Mouse (Mus musculus) forebrain, embryonic 13.5 days (tissue): ENCODE data around the gene 1110008L16Rik. TPM values are rescaled to one million over a fixed set of nuclear protein-coding genes. Genes with fewer than 3 reads are reported as not detected.

Experiments used
- ATAC-seq: fragments of 200-750 bp; cut with Nextera tagmentation; 2 replicates; pipeline ENCODE4 v1.8.0; 2017
- H3K27ac ChIP-seq: fragments of 300-500 bp; sonication (generic); 2 replicates; pipeline ENCODE4 v1.5.1; 2015; ENCODE audit warnings: inconsistent platforms, mild to moderate bottlenecking, moderate library complexity
- H3K27me3 ChIP-seq: fragments of 300-500 bp; sonication (generic); 2 replicates; pipeline ENCODE4 v1.6.1; 2015; ENCODE audit warnings: mild to moderate bottlenecking, inconsistent platforms
- H3K36me3 ChIP-seq: fragments of 300-500 bp; sonication (generic); 2 replicates; pipeline ENCODE4 v1.6.1; 2015; ENCODE audit warnings: mild to moderate bottlenecking, inconsistent platforms; ENCODE audit not compliant: poor library complexity, severe bottlenecking
- H3K4me1 ChIP-seq: fragments of 300-500 bp; sonication (generic); 2 replicates; pipeline ENCODE4 v1.6.1; 2015; ENCODE audit warnings: inconsistent platforms
- H3K4me2 ChIP-seq: fragments of 300-500 bp; sonication (generic); 2 replicates; pipeline ENCODE4 v1.6.1; 2015; ENCODE audit warnings: inconsistent platforms, mild to moderate bottlenecking, moderate library complexity
- H3K4me3 ChIP-seq: fragments of 300-500 bp; sonication (generic); 2 replicates; pipeline ENCODE4 v1.5.1; 2015; ENCODE audit warnings: mild to moderate bottlenecking, inconsistent platforms
- H3K9ac ChIP-seq: fragments of 300-500 bp; sonication (generic); 2 replicates; pipeline ENCODE4 v1.6.1; 2015; ENCODE audit warnings: mild to moderate bottlenecking, inconsistent platforms
- H3K9me3 ChIP-seq: fragments of 300-500 bp; sonication (generic); replicated peaks from 2 replicates; pipeline ENCODE4 v1.6.1; 2016; ENCODE audit warnings: inconsistent platforms
- WGBS: fragments of 180-500 bp; shearing (Covaris S2); methylation state at CpG from one replicate; pipeline ENCODE4 v1.1.7; 2015; 5-methylcytosine and 5-hydroxymethylcytosine counted together
- polyA plus RNA-seq: library from polyadenylated mRNA; unstranded; fragments of >200 nt; fragmentation: Nextera tagmentation; extraction: Ambion mirVana; gene quantifications from 2 replicates; pipeline ENCODE4 v1.2.1, GENCODE M21; 2015

The 1110008L16Rik gene
- polyA plus RNA-seq, 1 experiment from 2014 or later, result 8.9 TPM

DNA sequence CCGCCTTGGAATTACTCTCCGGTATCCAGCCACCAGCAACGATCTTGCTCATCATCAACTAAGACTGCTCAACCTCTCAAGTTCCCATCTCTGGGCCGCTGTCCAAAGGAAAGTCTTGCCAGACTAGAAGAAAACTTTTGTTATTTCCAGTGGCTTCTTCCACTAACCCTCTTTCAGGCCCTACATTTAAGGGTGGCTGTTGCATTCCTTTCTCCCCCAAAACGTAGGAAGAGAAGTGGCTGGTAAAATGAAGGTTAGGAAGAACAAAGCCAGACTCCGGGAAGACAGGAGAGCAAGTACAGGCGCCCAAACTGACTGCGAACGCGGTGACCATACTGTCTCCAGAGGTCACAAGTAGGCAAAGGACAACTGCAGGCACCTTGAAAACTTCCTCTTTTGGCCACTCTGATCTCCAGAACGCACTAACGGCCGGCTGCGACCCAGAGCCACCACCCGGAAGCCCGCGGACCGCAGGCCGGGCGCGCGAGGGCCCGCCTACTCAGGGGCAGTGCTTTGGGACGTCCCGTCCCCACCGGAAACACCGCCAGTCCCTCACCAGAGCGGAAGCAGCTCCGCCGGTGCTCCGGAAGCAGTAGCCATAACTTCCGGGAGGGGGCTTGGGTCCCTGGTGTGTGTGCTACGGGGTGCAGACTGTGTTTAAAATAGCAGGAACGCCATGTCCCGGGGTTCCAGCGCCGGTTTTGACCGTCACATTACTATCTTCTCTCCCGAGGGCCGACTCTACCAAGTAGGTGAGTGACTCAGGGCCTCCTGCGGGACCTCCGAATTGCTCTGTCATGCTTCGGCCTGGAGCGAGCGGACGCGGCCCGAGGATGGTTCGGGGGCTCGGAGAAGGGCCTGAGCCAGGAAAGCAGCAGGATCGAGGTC is 99.1 kb downstream of the 1110008L16Rik start:
- Histone ChIP-seq H3K36me3 (peaks cover 7% of the 10 kb centered on the region; the same call in 1 of the 2 replicates), H3K9ac (peak overlapping the region; percentile 91), H3K4me2 (peak overlapping the region; percentile 94), H3K4me1 (peaks cover 15% of the 10 kb centered on the region), H3K4me3 (peak overlapping the region; percentile 85), H3K27me3 (no peaks in the 10 kb centered on the region), H3K9me3 (no peaks in the 10 kb centered on the region), H3K27ac (peak overlapping the region; percentile 87)
- WGBS, result under 1% methylated on average over 51 of the region's 51 CpGs
- ATAC-seq, result peak; percentile 100

DNA sequence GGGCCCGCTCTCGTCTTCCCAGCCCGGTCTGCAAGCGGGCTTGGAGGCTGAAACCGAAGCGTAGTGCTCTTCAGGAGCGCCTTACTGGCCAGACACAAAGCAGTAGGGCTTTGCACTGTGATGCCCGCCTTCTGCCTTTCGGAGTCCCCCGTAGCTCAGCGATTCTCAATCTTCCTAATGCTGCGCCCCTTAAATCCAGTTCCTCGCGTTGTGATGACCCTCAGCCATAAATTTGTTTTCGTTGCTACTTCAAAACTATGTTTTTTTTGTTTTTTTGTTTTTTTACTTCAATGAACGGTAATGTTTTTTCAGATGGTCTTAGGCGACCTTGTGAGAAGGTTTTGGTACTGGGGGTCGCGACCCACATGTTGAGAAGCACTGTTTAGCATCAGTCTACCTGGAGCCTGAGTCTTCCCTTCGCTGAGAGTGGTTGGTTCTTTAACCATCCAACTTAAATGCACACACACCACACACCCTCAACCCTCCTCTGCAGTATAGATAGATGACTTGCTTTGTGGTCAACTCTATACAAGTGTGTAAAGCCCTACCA is 99.8 kb downstream of the 1110008L16Rik start:
- WGBS, result under 1% methylated on average over 20 of the region's 20 CpGs
- Histone ChIP-seq H3K9me3 (no peaks in the 10 kb centered on the region), H3K9ac (peak overlapping the region; percentile 91), H3K4me1 (peaks cover 15% of the 10 kb centered on the region), H3K27me3 (no peaks in the 10 kb centered on the region), H3K36me3 (peaks cover 12% of the 10 kb centered on the region; the same call in 1 of the 2 replicates), H3K4me3 (peak overlapping the region; percentile 85), H3K27ac (peak overlapping the region; percentile 87), H3K4me2 (peak overlapping the region; percentile 94)
- no peak; the same call in 1 of the 2 replicates for ATAC-seq

- Histone ChIP-seq H3K9me3 (no peaks in the 10 kb centered on the region), H3K27me3 (no peaks in the 10 kb centered on the region), H3K27ac (no peak overlapping the region), H3K4me3 (no peak overlapping the region), H3K4me2 (no peak overlapping the region), H3K9ac (no peak overlapping the region), H3K36me3 (peaks cover 60% of the 10 kb centered on the region), H3K4me1 (no peaks in the 10 kb centered on the region)
- no peak for ATAC-seq
- WGBS, result 94% methylated on average over 5 of the region's 5 CpGs
Measured at GRCm38 (mm10) chr12:55407888-55408287, 108.5 kb downstream of the 1110008L16Rik start.

GRCm38 (mm10) chr12:55415255-55415654 is 115.9 kb downstream of the 1110008L16Rik start:
- no peak for ATAC-seq
- no peak overlapping the region for H3K9ac ChIP-seq
- H3K4me3 ChIP-seq, result no peak overlapping the region
- H3K9me3 ChIP-seq, result no peaks in the 10 kb centered on the region
- H3K4me2 ChIP-seq, result no peak overlapping the region
- H3K27ac ChIP-seq, result no peak overlapping the region
- peaks cover 88% of the 10 kb centered on the region for H3K36me3 ChIP-seq
- no peaks in the 10 kb centered on the region for H3K27me3 ChIP-seq
- H3K4me1 ChIP-seq, result no peaks in the 10 kb centered on the region
- 97% methylated on average over 5 of the region's 5 CpGs for WGBS

DNA sequence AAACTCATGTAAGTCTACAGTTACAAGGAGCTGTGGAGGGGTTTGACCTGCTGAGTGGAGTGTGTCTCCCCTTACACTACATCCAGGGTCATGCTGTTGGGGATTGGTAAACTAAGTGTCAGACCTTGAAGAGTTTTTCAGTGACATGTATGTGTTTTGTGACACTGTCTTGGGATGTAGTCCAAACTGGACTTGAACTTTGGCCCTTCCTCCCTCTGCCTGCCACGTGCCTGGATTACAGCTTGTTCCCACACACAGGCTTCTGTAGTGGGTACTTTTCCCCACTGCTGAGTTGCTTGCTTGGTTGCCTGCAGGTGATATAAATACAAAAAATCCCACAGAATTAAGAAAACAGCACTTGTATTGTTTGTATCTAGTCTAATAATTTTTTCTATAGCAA is 116.4 kb downstream of the 1110008L16Rik start:
- no peaks in the 10 kb centered on the region for H3K9me3 ChIP-seq
- H3K36me3 ChIP-seq, result peaks cover 89% of the 10 kb centered on the region
- no peak overlapping the region for H3K4me3 ChIP-seq
- ATAC-seq, result no peak
- H3K27ac ChIP-seq, result no peak overlapping the region
- H3K9ac ChIP-seq, result no peak overlapping the region
- no peak overlapping the region for H3K4me2 ChIP-seq
- H3K4me1 ChIP-seq, result no peaks in the 10 kb centered on the region
- WGBS, result 93% methylated on average over 1 of the region's 1 CpGs
- H3K27me3 ChIP-seq, result no peaks in the 10 kb centered on the region

DNA sequence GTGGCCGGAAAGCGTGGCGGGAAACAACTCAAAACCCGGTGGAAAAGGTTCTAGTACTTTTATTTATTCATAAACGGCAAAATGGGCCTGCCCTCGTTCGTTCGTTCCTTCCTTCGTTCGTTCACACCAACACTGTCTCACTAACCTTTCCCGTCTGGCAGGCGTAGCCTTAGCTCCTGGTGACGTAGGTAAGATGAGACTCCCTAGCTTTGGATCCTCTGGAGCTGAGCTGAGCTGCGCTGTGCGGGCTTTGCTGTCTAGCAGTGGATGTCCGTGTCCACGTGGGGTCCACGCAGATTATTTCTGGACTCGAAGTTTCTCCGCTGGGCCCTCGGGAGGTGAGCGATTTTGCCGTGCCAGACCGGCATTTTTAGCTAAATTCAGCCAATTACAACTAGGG is 120.8 kb downstream of the 1110008L16Rik start:
- Histone ChIP-seq H3K9ac (no peak overlapping the region), H3K27ac (no peak overlapping the region), H3K4me2 (no peak overlapping the region), H3K9me3 (no peaks in the 10 kb centered on the region), H3K4me1 (no peaks in the 10 kb centered on the region), H3K36me3 (peaks cover 52% of the 10 kb centered on the region), H3K4me3 (no peak overlapping the region), H3K27me3 (no peaks in the 10 kb centered on the region)
- WGBS, result 95% methylated on average over 24 of the region's 24 CpGs
- ATAC-seq, result no peak

DNA sequence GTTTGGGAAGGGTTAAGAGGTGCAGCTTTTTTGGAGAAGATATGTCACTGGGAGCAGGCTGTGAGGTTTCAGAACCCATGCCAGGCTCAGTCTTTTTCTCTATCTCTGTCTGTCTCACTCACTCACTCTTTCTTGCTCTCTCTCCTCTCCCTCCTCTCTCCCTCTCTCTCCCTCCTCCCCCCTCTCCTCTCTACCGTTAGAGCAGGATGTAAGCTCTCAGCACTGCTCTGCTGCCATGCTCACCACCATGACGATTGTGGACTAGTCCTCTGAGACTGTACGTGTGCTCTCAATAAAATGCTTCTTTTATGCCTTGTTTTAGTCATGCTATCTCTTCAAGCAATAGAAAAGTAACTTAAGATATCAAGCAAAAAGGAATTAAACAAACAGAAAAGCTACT is 122.7 kb downstream of the 1110008L16Rik start:
- Histone ChIP-seq H3K4me3 (no peak overlapping the region), H3K9ac (no peak overlapping the region), H3K27me3 (no peaks in the 10 kb centered on the region), H3K9me3 (no peaks in the 10 kb centered on the region), H3K4me2 (no peak overlapping the region), H3K27ac (no peak overlapping the region), H3K4me1 (no peaks in the 10 kb centered on the region), H3K36me3 (peaks cover 34% of the 10 kb centered on the region)
- 45% methylated on average over 3 of the region's 3 CpGs for WGBS
- no peak for ATAC-seq

GRCm38 (mm10) chr12:55426300-55426699 is 126.9 kb downstream of the 1110008L16Rik start:
- Histone ChIP-seq H3K27me3 (no peaks in the 10 kb centered on the region), H3K9me3 (no peaks in the 10 kb centered on the region), H3K4me2 (no peak overlapping the region), H3K9ac (no peak overlapping the region), H3K27ac (no peak overlapping the region), H3K4me3 (no peak overlapping the region), H3K36me3 (no peaks in the 10 kb centered on the region), H3K4me1 (no peaks in the 10 kb centered on the region)
- 95% methylated on average over 7 of the region's 7 CpGs for WGBS
- no peak for ATAC-seq

- no peak for ATAC-seq
- Histone ChIP-seq H3K27me3 (no peaks in the 10 kb centered on the region), H3K4me3 (no peak overlapping the region), H3K4me1 (no peaks in the 10 kb centered on the region), H3K9ac (no peak overlapping the region), H3K9me3 (no peaks in the 10 kb centered on the region), H3K36me3 (no peaks in the 10 kb centered on the region), H3K27ac (no peak overlapping the region), H3K4me2 (no peak overlapping the region)
- WGBS, result 89% methylated on average over 8 of the region's 8 CpGs
Measured at GRCm38 (mm10) chr12:55429201-55429600, 129.8 kb downstream of the 1110008L16Rik start.

GRCm38 (mm10) chr12:55429956-55430355 is 130.6 kb downstream of the 1110008L16Rik start:
- H3K27ac ChIP-seq, result no peak overlapping the region
- 90% methylated on average over 4 of the region's 4 CpGs for WGBS
- no peak overlapping the region for H3K4me2 ChIP-seq
- no peaks in the 10 kb centered on the region for H3K9me3 ChIP-seq
- no peak for ATAC-seq
- H3K27me3 ChIP-seq, result no peaks in the 10 kb centered on the region
- H3K9ac ChIP-seq, result no peak overlapping the region
- no peaks in the 10 kb centered on the region for H3K36me3 ChIP-seq
- no peaks in the 10 kb centered on the region for H3K4me1 ChIP-seq
- no peak overlapping the region for H3K4me3 ChIP-seq
